Mouse (Mus musculus) ES-CJ7 (cell line): ENCODE measurements around the gene Mog.

Source experiments
- DNase-seq: peaks from one replicate; pipeline ENCODE4 v3.0.0; 2011; ENCODE audit warnings: low read depth, low spot score

Mog gene

DNA sequence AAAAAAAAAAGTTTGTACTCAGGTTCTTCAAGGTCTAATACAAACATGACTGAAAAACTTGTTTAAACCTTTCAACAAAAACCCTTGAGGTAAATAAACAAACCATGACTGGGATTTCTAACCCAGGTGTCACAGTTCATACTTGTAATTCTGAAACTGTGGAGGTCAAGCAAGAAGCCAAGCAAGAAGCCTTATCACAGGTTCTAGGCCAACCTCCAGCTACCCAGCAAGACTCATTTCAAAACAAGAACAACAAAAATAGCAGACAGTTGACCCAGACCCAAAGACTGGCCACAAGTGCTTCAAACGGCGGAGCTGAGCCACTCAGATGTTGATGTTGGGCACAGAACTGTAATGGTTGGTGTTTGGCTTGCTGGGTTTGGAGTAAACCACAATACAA is 28.7 kb downstream of the Mog start:
- no peak for DNase-seq

DNA sequence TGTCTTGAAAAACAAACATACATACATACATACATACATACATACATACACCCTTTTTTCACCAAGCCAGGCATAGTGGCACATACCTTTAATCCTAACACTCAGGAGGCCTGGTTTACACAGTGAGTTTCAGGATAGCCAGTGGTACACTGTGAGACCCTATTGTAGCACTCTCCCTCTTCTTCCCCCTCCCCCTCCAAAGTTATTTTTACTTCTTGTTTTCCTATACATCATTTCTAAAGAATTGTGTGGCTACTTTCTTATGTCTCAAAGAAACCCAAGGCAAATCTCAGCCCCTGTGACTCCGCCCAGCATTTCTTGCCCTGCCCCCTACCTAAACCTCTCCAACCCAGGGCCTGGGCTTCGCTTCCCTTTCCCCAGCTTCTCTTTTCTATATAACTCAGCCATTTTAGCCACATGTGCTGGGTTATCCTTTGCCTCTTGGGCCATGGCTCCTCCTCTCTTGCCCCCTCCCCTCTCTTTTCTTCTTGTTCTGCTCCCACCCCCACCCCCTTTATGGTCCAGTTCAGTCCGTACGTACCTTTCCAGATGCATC is 29.4 kb downstream of the Mog start:
- DNase-seq = peak; percentile 83

DNA sequence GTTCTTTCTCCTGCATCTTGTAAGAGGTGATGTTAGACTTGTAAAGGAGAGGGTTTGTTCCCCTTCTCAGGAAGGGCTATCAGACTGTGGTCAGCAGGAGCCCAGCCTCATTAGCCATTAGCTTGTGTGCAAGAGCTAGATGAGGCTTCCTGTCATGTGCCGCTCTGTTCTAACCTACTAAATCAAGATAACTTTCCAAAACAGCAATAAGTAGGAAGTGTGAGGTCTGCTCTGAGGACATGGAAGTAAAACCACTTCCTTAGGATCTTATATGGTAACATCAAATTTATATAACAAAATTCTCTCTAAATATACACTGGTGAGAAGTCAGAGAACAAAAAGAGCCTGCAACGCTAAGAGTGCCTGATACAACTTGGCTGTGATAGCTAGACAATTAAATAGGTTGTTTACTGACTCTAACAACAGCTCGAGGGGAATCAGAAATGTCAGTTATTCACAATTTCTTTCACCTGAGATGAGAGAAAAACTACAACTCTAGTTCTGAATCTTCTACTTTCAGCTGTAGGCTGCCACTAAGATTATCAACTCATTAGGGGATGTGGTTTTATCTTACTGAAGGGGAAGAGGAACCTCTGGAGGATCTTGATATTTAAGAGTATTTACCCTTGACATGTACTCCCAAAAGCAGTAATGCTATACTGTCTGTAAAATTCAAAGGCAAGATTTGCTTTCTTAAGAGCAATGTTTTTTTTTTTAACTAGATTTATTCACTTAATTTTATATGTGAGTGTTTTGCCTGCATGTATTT is 30.7 kb downstream of the Mog start:
- no peak for DNase-seq

DNA sequence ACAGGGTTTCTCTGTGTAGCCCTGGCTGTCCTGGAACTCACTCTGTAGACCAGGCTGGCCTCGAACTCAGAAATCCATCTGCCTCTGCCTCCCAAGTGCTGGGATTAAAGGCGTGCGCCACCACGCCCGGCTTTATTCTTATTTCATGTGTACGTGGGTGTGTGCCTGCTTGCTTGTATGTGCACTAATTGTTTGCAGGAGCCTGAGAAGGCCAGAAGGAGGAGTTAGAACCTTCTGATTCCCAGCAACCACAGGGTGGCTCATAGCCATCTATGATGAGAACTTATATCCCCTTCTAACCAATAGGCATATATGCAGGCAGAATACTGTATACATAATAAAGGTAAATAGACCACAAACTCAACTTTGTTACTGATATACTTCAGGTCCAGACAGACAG is 32.6 kb downstream of the Mog start:
- DNase-seq = peak; percentile 56

DNA sequence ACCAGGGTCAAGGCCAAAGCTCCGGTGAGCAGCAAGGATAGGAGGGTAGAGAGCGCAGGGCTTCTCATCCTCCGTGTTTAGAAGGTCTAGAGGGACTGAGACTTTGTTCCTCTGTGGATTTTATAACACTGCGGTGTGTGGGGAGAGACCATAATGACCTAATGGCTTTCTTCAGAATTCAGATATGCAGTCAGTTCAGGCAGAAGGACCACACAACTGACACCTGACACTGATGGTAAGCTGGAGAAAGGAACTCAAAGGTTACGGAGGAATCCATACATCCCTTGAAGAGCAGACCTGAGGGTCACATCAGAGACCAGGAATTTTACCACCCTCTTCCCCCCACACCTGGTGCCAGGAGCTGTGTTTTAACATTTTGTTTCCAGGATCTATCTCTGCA is 33.8 kb downstream of the Mog start, which contains the start of gene H2-M5:
Gene H2-M5 (minus strand): TSS at position 101 of the 400 bp plus-strand sequence.
- DNase-seq = no peak

DNA sequence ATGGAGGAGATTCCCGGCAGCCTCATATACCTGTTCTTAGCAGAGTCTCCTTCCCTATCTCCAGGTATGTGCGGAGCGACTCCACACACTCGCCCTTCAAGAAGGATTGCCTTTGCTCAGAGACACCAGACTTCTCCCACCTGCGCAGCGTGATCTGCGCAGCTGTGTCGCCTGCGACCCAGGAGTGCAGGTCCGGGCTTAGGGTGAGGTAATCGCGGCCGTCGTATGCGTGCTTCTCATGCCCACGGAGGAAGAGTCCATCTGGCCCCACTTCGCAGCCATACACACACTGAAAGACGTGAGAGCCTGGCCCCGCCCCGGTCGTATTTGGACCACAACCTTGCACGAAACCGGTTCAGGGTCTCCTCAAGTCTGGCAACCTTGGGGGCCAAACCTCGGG is 34.7 kb downstream of the Mog start:
- peak; percentile 83 for DNase-seq

DNA sequence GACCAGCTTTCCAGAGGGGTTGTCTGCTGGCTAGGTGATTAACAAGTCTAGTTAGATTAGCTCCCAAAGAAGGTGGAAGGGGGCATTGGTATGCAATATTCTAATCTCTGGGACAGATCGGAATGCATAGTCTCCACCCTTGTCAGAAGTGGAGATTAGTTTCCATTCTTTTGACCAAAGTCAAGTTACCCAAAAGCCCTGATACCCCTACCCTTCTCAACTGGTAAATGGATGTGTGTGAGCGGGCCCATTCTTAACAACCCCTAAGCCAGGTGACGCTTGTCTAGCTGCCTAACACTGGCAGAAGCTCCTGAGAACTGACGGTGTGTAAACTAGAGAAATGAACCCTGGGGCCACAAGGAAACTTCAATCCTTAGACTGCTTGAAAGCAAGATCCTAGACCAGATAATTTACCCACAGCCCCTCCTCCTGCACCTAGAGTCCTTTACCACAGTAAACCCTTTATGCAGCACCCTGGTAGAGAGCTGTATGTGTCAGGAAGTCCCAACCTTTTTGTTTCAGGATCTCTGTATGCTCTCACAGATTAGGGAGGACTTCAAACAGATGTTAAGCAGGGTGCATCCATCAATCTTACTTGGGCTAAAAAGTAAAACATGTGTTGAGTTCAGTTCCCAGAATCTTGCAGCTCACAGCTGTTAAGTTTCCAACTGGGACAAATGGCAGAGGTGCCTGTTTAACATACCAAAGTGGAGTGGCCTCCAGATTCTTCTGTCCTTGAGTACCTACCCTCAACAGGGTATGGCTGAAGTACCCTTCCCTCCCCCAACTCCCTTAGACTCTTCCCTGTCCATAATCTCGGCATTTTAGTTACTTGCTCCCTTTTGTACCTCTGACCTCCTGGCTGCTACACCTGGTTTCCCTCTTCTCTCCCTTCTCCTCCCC is 40.7 kb downstream of the Mog start:
- DNase-seq = peak; percentile 92

DNA sequence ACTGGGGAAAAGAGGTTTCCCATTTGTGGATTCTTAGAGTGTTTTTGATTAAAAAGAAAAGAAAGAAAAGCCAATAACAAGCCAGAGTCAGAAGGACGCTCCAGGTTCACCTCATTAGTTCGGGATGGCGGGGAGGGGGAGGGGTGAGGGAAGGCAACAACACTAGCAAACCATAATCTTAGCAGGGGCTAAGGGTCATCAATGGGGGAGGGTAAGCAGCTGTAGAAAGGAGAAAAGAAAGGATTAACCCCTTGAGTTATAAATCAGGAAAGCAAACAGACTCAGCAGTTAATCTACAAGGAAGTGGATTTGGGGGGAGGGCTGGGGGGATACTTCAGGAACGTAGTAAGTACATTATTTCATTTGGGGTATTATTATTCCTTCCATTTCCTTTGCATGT is 41.4 kb downstream of the Mog start:
- peak; percentile 86 for DNase-seq

DNA sequence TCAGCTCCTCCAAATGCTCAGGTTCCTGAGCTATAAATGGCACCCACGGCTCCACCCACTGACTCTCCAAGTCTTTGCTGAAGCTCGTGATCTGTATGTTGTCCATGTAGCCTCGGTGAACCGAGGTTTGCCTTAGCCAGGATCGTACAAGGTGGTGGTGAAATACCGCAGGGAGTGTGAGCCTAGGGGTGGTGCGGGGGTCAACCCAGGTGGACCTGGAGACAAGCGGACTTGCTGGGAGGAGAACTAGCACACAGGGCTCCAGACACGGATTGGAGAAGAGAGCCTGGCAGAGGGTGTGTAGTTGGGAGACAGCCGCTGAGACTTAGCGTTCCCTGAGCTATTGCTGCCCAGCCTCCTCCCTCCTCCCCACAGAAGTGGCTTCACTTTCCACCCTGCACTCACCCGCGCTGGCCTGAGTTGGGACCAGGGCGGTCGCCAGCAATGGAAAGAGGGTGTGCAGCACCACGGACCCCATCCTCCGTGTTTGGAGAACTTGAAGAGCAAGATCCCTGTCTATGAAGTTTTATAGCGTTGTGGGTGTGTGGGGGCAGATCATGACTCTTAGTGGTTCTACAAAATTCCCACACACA is 41.9 kb downstream of the Mog start, which contains the start of gene 2410137M14Rik:
Gene 2410137M14Rik (minus strand): TSS at position 17 of the 593 bp plus-strand sequence.
- DNase-seq = peak; percentile 60

DNA sequence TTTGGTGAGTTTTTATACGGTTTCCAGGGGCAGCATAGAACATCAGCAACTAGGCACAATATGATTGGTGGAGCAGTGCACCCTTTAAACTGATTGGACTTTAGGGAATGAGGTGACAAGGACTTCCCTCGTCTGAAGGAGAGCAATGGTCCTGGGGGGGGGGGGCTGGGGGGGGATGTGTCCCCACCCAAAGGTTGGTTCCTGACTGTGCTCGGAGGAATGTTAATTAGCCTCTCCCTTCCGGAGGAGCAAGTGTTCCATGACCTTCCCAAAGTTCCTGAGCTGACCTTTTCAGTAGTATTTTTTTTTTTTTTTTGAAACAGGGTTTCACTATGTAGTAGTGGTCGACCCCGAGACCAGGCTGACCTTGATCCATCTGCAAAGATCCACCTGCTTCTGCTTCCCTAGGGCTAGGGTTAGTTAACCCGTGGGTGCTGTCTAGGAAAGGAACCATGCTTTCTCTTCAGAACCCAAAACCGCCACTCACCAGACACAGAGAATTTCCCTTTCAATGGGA is 49.9 kb downstream of the Mog start:
- peak; percentile 97 for DNase-seq

DNA sequence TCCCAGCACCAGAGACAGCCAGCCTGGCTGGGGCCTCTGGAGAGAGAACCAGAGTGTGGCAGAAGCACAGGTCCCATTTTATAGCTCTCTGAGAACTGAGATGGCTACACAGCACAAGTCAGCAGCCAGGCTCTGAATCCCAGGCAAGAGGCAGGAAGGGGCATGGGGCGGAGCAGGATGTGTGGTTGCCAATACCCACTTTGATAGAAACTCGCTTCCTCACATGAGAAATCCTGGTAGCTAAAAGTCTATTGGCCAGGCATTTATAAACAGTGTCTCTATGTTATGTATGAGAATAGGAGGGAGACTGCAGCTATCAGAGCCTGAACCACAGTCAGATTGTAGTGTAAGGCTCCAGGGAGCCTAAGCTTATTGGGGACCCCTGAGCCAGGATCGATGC is 50.4 kb downstream of the Mog start:
- peak; percentile 80 for DNase-seq

DNA sequence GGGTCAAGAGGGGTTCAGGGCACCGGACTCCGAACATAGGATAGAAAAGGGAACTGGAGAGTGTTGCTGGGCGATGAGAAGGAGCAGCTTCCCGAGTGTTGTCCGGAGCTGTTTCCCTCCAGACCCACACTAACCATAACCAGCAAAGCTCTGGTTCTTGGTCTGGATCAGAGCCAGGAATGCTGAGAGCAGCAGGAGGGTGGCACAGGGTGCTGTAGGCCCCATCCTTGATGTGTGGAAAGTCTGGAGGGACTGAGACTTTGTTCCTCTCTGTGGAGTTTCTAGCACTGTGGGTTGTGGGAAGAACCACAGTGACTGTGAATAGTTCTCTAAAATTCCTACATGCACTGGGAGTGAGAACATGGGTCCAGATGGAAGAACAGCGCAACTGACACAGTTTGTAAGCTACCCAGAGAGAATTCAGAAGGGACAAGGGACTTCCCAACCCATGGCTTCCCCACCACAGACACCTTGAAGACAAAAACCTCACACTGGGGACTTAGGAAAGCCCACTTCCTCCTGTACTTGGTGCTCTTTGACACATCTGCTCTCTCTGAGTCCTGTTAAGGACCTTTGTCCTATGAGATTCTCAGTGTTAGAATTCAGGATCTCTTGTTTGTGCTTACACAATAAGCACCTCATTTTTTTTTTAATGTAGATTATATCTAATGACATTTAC is 51.9 kb downstream of the Mog start:
- DNase-seq = no peak

DNA sequence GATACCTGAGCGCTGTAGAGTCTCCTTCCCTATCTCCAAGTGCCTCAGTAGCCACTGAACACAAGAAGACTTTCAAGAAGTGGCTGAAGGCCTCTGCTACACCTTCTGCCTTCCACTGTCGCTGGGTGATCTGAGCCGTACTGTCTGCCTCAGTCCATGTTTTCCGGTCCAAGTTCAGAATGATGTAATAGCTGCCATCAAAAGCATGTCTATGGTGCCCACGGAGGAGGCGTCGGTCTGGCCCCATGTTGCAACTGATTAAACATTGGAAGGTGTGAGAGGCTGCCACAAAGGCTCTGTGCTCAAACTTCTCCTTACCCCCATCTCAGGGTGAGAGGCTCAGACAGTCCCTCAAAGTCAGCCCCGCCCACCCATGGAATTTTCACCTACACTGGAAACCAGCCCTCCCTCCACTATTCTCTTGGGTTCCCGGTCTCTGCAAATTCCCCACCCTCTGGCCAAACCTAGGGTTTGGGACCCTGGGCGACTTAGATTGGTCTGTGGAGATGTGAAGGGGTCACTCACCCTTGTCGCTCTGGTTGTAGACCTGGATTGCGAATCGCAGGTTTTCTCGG is 52.8 kb downstream of the Mog start:
- peak; percentile 85 for DNase-seq

DNA sequence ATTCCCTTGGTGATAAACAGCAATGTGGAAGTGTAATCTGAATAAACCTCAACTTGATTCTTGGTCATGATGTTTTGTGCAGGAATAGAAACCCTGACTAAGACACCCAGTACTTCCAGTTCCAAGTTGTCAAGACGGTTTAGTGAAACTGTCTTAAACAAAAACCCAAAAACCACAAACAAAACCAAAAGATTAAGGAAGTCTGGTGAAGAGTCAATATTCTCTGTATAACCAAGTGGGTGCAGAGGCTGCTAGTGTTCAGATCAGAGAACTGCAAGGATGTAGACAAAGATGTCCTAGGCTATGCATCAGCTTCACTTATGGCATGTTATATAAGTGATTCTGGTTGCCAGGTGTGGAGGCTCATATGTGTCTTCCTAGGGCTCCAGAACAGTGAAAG is 56.3 kb downstream of the Mog start:
- peak; percentile 17 for DNase-seq

DNA sequence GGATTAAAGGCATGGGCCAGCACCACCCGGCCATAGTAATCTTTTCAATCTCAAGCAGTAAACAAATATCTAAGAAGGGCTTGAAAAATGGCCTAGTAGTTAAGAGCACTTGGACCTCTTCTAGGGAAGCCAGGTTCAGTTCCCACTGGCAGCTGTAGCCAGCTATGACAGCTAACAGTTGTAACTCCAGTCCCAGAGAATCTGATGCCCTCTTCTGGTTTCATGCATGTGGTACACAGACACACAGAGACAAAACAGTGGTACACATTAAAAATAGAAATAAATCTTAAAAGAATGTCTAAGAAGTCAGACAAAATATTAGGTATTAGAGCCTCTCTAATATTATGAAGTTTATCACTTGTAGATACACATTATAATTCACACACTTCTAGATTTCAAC is 62.1 kb downstream of the Mog start:
- DNase-seq = no peak
